Mouse (Mus musculus) limb, embryonic 14.5 days (tissue): ENCODE data around the gene Recql5. TPM values are rescaled to one million over a fixed set of nuclear protein-coding genes. Genes with fewer than 3 reads are reported as not detected.

Experiments
- ATAC-seq: fragments of 200-750 bp; cut with Nextera tagmentation; 2 replicates; pipeline ENCODE4 v1.8.0; 2017; ENCODE audit warnings: low read depth, moderate number of reproducible peaks, moderate TSS enrichment; ENCODE audit not compliant: low FRiP score
- DNase-seq: peaks from one replicate; pipeline ENCODE4 v3.0.0-alpha.2; 2015; ENCODE audit warnings: low spot score
- H3K27ac ChIP-seq: fragments of 300-500 bp; sonication (generic); replicated peaks from 2 replicates; pipeline ENCODE4 v1.5.1; 2014; ENCODE audit warnings: low read depth, mild to moderate bottlenecking, low read length, moderate library complexity, mixed read lengths
- H3K27me3 ChIP-seq: fragments of 300-500 bp; sonication (generic); 2 replicates; pipeline ENCODE4 v1.6.1; 2014; ENCODE audit warnings: low read length, mixed read lengths; ENCODE audit not compliant: control insufficient read depth, insufficient read depth
- H3K36me3 ChIP-seq: fragments of 300-500 bp; sonication (generic); 2 replicates; pipeline ENCODE4 v1.6.1; 2014; ENCODE audit warnings: mild to moderate bottlenecking, low read length, moderate library complexity, mixed read lengths; ENCODE audit not compliant: control insufficient read depth, insufficient read depth
- H3K4me1 ChIP-seq: fragments of 300-500 bp; sonication (generic); 2 replicates; pipeline ENCODE4 v1.6.1; 2014; ENCODE audit warnings: antibody characterized with exemption, low read length, mixed read lengths; ENCODE audit not compliant: control insufficient read depth, insufficient read depth
- H3K4me2 ChIP-seq: fragments of 300-500 bp; sonication (generic); replicated peaks from 2 replicates; pipeline ENCODE4 v1.6.1; 2014; ENCODE audit warnings: low read depth, mild to moderate bottlenecking, low read length, moderate library complexity; ENCODE audit not compliant: severe bottlenecking
- H3K4me3 ChIP-seq: fragments of 300-500 bp; sonication (generic); replicated peaks from 2 replicates; pipeline ENCODE4 v1.5.1; 2014; ENCODE audit warnings: low read length
- H3K9ac ChIP-seq: fragments of 300-500 bp; sonication (generic); 2 replicates; pipeline ENCODE4 v1.6.1; 2014; ENCODE audit warnings: mild to moderate bottlenecking, low read depth, low read length, moderate library complexity; ENCODE audit not compliant: severe bottlenecking
- H3K9me3 ChIP-seq: fragments of 300-500 bp; sonication (generic); 2 replicates; pipeline ENCODE4 v1.6.1; 2016; ENCODE audit warnings: low read length; ENCODE audit not compliant: control insufficient read depth
- POLR2A ChIP-seq: fragments of 200-500 bp; IDR thresholded peaks from 2 replicates; pipeline ENCODE4 v1.8.0; 2012; ENCODE audit warnings: inconsistent platforms, mild to moderate bottlenecking, moderate library complexity, borderline replicate concordance; ENCODE audit not compliant: insufficient read depth, insufficient read length; ENCODE audit errors: extremely low read depth
- WGBS: fragments of 180-500 bp; shearing (Covaris S2); extraction: QIAGEN DNeasy Blood & Tissue Kit; methylation state at CpG from one replicate; pipeline ENCODE4 v1.1.7; 2014; 5-methylcytosine and 5-hydroxymethylcytosine counted together
- polyA plus RNA-seq, 2 experiments: library from polyadenylated mRNA; depleted of rRNA in 1 of 2; stranded (reverse) in 1 of 2; unstranded in 1 of 2; fragments of >200 nt; fragmentation: Nextera tagmentation in 1 of 2; extraction: Ambion mirVana in 1 of 2; gene quantifications; 2 replicates each; pipeline versions ENCODE4 v1.2.1 to v1.2.3; 2012 to 2014

Recql5 gene
- polyA plus RNA-seq, 2 experiments, result 16.1 to 27.9 TPM

DNA sequence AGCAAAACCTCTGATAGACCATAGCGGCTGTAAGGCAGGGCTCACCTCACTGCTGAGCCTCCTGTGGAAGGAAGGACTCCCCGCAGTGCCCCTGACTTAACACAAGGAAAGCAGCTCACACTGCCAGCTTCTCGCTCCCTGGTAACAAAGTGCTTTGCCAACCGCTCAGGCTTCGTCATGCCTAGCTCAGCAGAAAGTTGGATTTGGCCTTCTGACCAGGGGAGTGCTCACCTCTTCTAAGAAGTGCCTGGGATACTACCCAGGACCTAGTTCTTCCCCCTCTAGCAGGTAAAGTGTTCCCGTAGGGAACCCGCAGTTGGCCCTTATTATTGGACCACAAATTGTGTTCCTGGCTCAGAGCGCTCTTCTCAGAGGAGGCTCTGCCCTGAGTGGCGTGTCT lies 25.7 kb upstream of the Recql5 start:
- no peak overlapping the region for H3K27ac ChIP-seq
- ATAC-seq (no peak), DNase-seq (no peak)
- no peaks in the 10 kb centered on the region for H3K9me3 ChIP-seq
- H3K9ac ChIP-seq, result no peak overlapping the region
- no peak for TF ChIP-seq POLR2A
- peaks cover 78% of the 10 kb centered on the region for H3K36me3 ChIP-seq
- no peak overlapping the region for H3K4me2 ChIP-seq
- no peaks in the 10 kb centered on the region for H3K27me3 ChIP-seq
- H3K4me1 ChIP-seq, result no peaks in the 10 kb centered on the region
- whole genome bisulfite sequencing, result 95% methylated on average over 9 of the region's 9 CpGs
- H3K4me3 ChIP-seq, result no peak overlapping the region

DNA sequence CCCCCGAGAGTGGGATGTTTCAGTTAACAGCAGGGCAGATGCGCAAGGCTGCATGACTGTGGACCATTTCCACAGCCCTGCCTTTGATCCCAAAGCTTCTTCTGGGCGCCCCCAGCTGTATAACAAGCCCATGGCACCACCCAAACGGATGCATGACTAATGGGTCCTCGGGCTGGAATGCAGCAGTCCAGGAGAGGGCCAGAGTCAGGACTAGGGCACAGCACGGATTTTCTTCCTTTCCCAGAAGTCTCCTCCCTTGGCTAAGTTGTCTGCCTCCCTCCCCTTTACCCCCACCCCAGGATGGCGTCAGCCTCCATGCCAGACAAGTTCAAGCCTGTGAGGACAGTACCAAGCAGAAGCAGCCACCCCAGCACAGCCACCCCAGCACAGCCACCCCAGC lies 24.7 kb upstream of the Recql5 start:
- Histone ChIP-seq H3K4me1 (no peaks in the 10 kb centered on the region), H3K27me3 (no peaks in the 10 kb centered on the region), H3K9ac (no peak overlapping the region), H3K4me2 (no peak overlapping the region), H3K27ac (no peak overlapping the region), H3K36me3 (peaks cover 78% of the 10 kb centered on the region), H3K4me3 (no peak overlapping the region), H3K9me3 (no peaks in the 10 kb centered on the region)
- no peak for TF ChIP-seq POLR2A
- no peak for ATAC-seq
- no peak for DNase-seq
- 61% methylated on average over 7 of the region's 7 CpGs for WGBS

DNA sequence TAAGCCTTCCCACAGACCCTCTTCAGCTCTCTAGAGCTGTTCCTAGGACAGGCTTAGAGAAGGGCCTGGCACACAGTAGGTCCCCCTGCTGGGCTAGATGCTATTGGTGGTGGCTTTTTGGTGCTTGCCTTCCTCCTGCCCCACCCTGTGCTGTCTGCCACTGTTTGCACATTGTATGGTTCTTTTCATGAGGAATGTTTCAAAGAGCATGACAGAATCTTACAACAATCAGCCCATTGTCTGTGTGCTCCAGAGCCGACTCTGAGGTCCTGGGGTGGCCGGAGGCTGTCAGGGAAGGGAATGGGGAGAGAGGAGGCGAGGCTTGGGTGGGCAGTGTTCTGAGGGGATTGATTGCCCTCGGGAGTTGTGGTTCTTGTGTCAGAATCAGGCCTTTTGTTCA lies 23.2 kb upstream of the Recql5 start:
- Histone ChIP-seq H3K4me3 (no peak overlapping the region), H3K27ac (no peak overlapping the region; the same call in 1 of the 2 replicates), H3K9me3 (no peaks in the 10 kb centered on the region), H3K27me3 (no peaks in the 10 kb centered on the region), H3K36me3 (peaks cover 78% of the 10 kb centered on the region), H3K9ac (no peak overlapping the region), H3K4me1 (no peaks in the 10 kb centered on the region), H3K4me2 (no peak overlapping the region)
- 59% methylated on average over 4 of the region's 4 CpGs for WGBS
- no peak for ATAC-seq
- TF ChIP-seq POLR2A, result no peak
- DNase-seq, result no peak

DNA sequence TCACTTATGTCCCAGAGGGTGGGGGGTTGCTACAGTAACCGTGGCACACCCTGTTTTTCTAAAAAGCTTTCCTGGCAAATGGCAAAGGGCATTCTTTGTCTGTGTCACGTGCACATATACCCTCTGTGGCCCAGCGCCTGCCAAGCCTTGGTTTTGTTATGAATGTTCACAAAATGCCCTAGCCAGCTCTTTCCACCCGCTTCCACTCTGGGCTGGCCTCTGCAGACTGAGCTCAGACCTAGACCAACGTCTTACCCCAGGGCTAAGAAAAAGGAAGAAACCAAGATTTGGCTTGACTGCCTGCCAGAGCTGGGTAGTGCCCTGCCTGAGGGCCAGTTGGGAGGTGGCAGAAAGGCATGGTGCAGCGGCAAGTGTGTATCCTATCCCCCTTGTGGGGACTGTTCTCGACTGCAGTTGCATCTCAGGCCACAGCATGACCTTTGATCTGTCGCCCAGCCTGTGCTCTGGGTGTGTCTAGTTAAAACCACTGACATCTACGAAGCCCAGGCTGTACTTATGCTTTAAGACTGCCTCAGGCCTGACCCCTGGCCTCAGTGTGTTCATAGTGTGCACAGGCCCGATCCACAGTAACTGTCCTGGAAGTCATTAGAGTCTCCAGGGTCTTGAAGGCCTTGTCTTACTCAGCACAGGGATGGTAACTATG lies 22.1 kb upstream of the Recql5 start:
- Histone ChIP-seq H3K4me2 (no peak overlapping the region), H3K4me3 (no peak overlapping the region), H3K9ac (no peak overlapping the region), H3K9me3 (no peaks in the 10 kb centered on the region), H3K27ac (no peak overlapping the region), H3K27me3 (no peaks in the 10 kb centered on the region), H3K36me3 (peaks cover 77% of the 10 kb centered on the region), H3K4me1 (no peaks in the 10 kb centered on the region)
- no peak for TF ChIP-seq POLR2A
- ATAC-seq (no peak), DNase-seq (no peak)
- 63% methylated on average over 10 of the region's 10 CpGs for WGBS

DNA sequence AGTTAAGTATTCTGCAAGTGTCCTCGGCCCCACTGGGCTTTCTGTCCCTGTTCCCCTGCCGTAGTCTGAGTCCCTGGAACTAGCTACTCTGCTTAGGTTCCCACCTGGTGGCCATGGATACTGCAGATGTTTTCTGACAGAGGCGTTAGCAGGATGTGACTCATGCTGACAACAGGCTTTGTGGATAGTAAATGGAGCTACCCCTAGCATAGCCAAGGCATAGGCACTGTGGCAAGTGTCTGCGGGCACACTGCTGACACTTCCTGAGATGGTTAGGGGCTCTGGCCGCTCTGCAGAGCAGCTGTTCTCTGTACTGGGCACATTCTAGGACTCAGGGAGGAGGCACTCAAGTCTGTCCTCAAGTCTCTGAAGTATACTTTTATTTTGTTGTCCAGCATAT lies 21.4 kb upstream of the Recql5 start:
- Histone ChIP-seq H3K9ac (no peak overlapping the region), H3K36me3 (peaks cover 72% of the 10 kb centered on the region), H3K4me2 (no peak overlapping the region), H3K9me3 (no peaks in the 10 kb centered on the region), H3K4me3 (no peak overlapping the region), H3K27me3 (no peaks in the 10 kb centered on the region), H3K27ac (no peak overlapping the region), H3K4me1 (peaks cover 3% of the 10 kb centered on the region; the same call in 1 of the 2 replicates)
- ATAC-seq (no peak), DNase-seq (no peak)
- 84% methylated on average over 5 of the region's 5 CpGs for WGBS
- TF ChIP-seq POLR2A, result no peak

DNA sequence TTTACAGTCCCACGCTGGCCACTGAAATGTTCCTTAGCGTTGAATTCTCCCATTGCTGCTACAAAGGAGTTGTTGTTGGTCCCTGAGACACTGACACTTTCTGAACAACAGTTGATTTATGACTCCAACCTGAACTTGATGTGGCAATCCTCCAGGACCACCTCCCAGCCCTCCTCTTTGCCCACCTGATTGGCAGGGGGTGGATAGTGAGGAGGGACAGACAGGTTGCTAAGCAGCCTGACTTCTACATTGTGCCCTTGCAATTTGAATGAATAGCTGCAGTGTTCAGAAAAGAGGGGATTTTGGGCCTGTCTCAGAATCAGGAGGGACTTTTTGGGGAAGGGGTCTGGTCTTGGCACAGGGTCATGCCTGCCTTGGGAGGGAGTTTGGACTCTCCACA lies 17.4 kb upstream of the Recql5 start:
- WGBS, result 83% methylated on average over 2 of the region's 2 CpGs

More for the DNA sequence above, 17.4 kb upstream of the Recql5 start:
- no peak for ATAC-seq
- Histone ChIP-seq H3K4me3 (no peak overlapping the region), H3K36me3 (peaks cover 87% of the 10 kb centered on the region), H3K4me1 (peaks cover 3% of the 10 kb centered on the region; the same call in 1 of the 2 replicates), H3K9ac (no peak overlapping the region), H3K27ac (no peak overlapping the region), H3K27me3 (no peaks in the 10 kb centered on the region), H3K4me2 (no peak overlapping the region), H3K9me3 (no peaks in the 10 kb centered on the region)
- TF ChIP-seq POLR2A, result no peak
- no peak for DNase-seq
